Mouse (Mus musculus): ENCODE measurements around the gene Msi2.

DNA sequence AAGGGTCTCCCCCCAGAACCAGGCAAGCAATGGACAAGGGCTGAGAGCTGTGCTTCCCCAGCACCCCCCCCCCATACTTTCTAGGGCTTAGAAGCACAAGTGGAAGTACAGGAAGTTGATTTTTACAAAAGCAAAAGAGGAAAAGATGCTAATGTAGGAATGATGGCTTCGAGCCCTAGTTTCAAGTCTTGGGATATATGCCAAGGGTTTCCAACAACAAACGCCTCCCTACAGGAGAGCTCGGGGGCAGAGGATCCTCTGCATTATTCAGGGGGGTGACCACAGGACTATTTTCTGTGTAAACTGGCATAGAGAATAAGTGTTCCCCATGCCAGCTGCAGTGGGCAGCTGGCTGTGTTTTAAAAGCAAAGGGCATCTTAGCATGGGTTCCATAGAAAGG lies 175.5 kb downstream of the Msi2 start:
- TF ChIP-seq CTCF (conservative IDR thresholded peaks at IDR 0.05; ENCODE audit: low read length) (no peak), NANOG (IDR thresholded peaks at IDR 0.05; ENCODE audit: borderline replicate concordance, low read length) (no peak)

Measured in E14TG2a.4 (cell line).